Mouse (Mus musculus) liver (tissue): ENCODE data around the gene Sema4c.
"Not testable (repeated sequence)": the region's sequence is repeated elsewhere in the genome, so short reads cannot be mapped to it uniquely, and the experiment has no call there.

Experiments
- DNase-seq: peaks from one replicate; pipeline ENCODE4 v3.0.0-alpha.2; 2020; ENCODE audit warnings: mixed read lengths

The Sema4c gene

DNA sequence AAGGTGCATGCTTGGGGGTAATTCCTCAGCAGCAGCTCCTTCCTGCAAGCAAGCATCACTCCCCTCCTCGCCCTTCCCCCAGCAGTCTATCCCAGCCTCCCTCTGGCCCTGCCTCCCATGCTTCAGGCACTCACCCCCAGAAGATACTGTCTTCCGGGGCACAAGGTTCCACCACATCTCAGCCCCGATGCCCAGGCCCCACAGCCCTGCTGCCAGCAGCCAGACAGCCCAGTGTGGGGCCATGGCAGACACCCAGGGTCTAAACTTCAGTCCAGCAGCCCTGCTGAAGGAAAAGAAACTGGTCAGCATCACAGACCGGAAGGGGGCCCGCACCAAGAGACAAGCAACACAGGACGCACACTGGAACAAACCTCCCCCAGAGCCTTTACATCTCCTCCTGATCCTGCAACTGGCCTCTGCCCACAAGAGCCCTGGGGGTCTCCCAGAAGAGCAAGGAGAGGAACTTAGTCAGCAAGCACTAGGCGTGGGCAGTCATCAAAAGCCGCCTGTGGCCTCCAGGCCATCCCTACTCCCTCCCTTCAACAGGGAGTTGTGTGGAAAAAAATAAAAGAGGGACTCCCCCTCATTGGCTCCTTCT, 2.3 kb downstream of the Sema4c start:
- DNase-seq, result no peak

DNA sequence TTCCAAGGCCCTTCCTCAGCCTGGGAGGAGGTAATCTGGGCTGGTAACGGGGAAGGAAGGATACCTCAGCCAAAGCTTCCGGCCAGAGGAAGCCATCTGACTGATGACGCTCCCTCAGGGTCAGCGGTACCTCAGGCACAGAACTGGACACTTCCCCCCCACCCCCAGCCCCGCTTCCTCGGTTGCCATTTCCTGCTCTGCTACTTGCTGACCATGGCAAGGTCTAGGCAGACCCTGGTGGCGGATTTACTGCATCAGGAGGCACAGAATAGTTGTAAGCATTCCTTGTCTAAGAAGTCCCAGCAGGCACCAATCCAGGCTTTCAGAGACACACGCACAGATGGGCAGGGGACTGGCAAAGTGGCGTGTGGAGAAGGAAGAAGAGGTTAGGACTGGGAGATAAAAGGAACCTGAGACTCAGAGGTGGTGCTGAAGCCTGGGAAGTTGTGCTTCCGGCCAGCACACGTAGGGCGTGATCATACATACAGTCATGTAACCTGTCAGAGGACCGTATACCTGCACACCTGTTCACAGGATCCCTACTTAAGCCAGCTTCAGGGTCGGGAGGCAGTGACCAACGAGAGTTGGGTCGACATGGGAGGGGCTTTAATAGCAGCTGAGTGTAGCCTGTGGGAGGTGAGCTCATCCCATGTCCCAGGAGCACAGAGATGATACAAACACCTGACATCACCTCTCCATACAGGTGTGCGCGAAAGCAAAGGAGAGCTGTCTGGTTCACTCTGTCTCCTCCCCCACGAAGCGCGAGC, 3.3 kb downstream of the Sema4c start:
- peak; percentile 24 for DNase-seq

DNA sequence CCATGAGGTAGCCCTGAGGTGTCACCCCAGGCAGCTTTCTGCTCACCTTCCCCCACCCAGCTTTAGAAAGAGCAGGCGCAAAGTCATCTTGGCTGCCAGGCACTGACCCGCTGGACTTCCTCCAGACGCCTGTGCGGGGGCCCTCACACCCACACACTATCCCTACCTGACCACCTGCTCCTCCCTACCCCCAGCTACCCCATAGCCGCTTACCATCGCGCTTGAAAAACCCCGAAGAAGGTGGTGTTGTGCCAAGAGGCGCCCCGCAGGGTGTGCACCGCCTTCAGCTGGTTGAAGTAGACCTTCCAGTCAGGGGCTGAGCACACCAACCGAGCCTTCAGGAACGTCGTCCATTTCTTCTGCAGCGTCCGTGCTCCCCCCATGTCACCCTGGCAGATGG, 5.6 kb downstream of the Sema4c start:
- no peak for DNase-seq

DNA sequence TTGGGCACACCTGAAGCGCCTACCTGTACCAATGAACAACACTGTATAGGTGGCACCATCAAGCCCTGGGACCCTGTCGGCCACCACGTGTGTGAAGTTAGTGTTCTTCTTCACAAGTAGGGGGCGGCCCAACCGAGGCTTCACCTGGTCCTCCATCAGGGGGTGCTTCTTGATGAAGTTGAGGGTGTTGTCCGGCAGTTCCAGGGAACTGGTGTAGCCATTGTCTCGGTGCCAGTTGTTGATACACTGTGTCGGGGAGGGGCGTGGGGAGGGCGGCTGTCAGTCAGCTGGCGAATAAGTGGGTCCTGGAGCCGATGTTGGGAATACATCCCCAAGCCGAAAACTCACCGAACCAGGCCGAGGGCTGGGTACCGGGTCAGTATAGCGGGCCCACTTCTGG, 6.2 kb downstream of the Sema4c start:
- DNase-seq, result no peak

DNA sequence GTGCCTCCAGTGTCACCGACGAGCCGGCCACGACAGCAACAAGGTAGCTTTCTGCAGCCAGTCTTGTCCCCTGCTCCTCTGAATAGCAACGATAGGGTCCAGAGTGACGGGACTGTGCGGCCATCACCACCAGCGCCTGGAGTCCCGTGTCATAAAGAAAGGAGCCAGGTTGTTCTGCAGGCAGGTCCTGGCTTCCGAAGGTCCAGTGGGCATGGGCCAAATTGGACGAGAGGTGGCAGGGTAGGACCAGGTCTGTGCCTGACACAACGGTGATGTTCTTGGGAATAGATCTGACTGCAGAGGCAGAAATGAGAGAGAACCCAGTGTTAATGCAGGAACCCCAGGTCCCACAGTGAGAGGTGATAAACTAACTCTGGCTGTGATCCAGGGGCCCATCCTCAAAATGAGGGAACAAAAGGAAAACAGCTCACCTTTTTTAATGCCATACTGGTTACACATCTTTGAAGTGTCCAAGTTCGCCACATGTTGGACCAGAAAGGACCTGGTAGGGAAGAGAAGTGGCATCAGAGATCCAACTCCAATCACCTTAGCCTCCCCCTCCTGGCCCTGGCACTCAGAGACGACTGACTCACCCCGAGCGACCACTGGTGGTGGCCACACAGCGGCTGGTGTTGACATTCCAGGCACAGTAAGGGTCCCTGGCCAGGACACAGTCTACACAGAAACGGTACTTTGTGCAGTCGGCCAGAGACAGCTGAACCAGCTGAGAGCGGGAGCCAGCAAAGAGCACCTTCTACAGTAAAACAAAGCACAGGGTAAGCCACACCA, 7.9 kb downstream of the Sema4c start:
- no peak for DNase-seq

DNA sequence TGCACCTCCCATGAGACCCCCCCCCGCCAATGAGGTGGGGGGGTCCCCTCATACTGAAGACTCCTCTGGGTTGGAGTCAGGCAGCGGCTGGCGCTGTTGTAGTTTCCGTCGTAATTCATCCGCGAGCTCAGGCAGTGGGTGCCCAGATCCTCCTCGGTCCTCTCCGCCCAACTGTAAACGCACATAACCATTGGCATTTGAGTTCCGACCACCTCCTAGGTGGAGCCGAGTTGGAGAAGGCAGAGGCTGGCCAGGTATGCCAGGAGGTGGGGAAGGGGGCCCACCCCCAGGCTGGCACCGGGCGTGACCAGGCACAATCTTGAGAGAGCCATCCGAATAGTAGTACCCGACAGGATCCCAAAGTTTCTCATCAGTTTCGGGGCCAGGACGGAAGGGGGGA, 8.7 kb downstream of the Sema4c start:
- DNase-seq, result no peak

DNA sequence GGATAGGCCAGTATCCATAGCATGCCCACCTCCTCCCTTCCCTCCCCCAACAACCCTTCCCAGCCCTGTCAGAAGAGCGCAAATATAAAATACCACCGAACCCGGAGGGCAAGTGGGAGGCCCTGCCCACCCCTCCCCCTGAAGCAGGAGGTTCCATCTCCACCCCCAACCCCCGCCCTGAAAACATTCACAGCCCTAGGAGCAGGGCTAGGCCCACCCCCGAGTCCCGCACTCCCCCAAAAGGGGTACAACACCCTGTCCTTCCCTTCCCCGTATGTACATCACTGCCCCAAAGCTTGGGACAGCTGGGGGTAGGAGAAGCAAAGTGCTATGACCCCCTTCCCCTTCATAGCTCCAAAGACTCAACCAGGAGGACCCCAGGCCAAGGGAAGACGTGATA, 9.4 kb downstream of the Sema4c start:
- no peak for DNase-seq

DNA sequence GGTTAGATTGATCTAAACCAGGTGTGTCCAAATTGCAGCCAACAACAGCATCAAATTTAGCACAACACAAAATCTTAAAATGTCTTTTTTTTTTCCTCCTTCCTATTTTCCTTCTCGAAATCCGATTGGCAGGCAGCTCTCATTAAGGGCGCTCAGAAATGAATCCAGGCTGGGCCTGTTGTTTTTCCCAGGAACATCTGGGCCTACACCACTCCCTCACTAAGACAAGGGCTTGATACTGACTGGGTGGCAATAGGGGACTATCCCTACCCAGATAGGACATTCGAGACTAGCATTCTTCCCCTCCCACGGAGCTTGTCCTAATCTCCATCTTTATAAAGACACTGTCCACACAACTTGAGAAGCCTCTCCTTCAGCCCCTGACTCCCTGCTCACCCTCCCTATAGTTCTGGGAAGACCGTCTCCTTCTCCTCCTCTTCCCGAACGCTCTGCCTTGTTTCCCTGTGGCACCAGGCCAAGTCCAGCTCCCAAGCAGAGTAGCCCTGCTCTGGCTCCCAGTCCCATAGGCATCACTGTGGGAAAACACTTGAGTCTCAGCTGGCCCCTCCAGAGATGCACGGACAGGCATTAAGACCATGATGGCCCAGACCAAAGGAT, 10.1 kb downstream of the Sema4c start:
- no peak for DNase-seq

DNA sequence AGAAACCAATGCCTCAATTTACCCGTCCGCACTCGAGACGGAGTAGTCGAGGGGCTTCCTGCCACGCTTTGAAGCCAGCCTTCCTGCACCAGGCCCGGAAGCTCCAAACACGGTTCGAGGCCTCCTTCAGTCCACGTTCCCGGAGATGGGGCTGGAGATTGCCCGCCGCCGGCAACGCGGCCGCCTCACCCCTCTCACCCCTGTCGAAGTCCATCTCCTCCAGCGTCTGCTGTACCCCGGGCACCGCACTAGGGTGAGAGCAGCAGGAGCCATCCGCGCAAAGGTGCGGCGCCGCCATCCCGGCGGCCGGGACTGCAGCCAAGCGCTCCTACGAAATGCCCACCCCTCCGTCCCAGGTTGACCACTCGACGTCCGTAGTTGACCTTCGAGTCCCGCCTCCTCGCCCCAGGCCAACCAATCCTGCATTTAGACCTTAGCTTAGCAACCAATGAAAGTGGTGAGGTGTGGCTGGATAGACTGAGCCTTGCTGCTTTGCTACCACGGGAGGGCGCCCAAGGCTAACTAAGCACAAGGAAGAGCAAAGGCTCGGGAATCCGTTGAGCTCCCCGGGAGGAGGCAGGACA, 11.2 kb downstream of the Sema4c start, which contains the start of gene Ankrd39:
Ankrd39 (minus strand) TSS at position 558 of the 584 bp plus-strand sequence.
- DNase-seq, result peak; percentile 97

DNA sequence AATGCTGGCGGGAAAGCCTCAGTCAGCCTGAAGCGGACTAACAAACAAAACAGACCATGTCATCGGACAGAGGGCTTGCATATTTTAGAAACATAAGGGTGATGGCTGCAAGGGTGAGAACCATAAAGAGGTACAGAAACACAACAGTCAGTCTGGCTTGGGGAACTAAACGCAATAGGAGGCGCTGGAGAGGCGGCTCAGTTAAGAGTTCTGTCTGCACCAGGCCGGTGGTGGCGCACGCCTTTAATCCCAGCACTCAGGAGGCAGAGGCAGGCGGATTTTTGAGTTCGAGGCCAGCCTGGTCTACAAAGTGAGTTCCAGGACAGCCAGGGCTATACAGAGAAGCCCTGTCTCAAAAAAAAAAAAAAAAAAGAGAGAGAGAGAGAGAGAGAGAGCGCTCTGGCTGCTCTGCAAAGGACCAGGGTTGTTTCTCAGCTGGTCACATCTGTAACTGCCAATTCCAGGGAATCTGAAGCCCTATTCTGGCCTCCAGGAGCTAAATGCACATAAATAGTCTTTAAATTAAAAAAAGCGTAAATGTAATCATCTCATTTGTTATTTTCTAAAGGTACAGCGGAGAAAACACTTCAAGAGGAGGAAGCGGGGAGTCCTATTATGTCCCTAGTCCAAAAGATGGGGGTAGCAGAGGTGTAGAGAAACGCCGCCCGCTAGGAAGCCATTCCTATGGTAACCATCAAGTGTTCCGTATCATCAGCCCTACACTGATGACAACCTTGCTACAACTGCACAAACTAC, 12.1 kb downstream of the Sema4c start:
- no peak for DNase-seq

DNA sequence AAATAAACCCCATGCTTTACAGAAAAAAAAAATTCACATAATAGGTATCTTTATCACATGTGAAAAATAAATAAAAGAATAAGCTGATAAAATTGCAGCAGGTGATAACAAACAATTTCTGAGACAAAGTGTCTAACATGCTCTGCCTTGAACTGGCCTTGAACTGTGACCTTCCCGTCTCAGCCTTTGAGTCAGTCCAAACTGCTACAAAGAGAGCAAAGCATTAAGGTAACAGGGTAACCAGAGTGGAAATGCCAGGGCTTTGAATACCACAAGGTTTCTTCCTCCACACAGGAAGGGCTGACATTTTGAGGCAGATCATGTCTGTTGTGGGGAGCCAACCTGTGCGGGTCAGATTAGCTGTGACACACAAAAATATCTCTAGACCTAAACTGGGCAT, 12.8 kb downstream of the Sema4c start:
- no peak for DNase-seq

DNA sequence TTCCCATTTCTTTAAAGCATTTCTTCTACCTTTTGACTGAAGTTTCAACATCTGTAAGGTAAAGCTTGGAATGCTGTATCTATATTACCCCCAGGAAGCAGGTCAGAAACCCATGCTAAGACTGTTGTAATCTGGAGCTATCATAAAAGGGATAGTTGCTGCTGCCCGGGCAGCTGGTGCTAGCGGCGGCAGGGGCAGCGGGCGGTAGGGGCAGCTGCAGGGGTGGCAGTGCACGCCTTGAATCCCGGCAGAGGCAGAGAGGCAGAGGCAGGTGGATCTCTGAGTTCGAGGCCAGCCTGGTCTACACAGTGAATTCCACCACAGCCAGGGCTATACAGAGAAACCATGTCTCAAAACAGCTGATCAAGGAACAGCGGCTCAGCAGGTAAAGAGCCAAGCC, 15.2 kb downstream of the Sema4c start:
- DNase-seq, result no peak

DNA sequence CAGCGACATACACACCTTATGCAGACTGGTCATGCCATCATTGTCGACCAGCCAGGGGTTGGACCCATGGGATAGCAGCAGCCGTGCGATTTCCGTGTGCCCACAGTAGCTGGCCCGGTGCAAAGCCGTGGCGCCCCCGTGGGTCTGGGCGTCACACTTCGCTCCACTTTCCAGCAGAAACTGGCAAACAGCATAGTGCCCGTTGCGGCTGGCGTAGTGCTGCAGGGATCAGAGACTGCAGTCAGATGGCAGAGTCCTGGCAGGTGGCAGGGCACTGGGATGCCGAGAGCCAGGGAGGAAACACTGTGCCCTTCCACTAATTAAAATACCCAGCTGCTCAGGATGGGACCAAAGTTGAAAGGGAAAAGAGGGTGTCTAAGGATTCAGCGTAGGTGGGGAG, 16.3 kb downstream of the Sema4c start:
- DNase-seq, result no peak

DNA sequence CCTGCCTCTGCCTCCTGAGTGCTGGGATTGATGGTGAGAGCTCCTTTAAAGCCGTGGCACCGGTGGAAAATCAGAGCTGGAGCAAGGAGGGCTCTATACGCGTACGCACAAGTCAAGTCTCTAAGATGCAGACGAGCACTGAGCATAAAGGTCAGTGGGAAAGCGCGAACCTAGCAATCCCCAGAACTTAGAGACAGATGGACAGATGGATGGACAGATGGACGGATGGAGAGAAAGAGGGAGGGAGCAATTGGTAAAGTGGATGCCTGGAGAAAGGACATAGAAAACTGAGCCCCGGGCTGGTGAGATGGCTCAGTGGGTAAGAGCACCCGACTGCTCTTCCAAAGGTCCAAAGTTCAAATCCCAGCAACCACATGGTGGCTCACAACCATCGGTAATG, 17.3 kb downstream of the Sema4c start:
- DNase-seq, result no peak

DNA sequence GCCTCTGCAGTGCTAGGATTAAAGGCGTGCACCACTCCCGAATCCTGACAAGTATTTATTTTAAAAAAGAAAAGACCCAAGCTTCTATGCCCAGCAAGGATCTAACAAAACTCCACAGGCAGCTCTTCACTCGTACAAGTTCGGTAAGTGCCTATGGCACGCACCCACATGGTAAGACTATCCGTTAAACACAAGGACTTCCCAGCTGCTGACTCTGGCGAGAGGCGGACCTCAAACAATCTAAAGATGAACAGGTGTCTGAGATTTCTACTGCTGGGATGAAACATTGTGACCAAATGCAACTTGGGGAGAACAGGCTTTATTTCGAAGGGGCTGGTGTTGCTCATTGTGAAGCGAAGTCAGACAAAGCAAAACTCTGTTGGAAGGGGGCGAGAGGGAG, 18.0 kb downstream of the Sema4c start:
- DNase-seq, result no peak

DNA sequence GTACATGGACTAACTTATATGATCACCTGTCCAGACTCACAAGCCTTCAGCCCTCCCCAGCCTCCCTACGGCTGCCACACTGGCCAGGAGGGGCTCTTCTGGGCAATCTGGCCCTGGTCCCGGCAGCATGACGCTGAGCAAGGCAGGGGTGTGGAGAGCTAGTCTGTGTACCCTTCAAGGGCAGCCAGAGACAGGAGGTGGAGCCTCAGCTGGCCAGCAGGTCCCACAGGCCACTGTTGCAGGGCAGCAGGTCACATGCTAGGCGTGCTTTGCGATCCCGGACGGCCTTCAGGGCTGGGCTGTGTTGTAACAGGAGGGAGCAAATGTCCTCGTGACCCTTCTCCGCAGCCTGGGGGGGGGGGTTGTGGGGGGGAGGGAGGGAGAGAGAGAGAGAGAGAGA, 19.0 kb downstream of the Sema4c start, which contains the start of gene Gm42417:
Gm42417 (minus strand) TSS at position 244 of the 400 bp plus-strand sequence.
- DNase-seq, result peak; percentile 67

DNA sequence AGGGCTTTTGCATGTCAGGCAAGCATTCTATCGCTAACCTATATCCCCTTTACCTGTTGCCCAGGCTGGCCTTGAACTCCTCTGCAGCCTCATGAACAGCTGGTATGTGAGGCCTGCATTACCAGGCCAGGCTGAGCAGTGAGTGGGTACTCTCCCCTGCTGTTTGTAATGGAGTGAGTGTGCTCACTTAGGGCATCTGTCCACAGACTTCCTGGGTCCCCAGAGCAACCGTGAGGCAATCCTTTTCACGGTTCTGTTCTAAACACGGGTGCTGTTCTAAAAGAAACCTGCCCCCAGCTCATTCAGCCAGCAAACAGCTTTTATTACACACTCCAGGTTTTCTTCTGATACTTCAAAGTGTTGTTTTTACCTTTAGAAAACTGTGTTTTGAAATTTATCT, 19.4 kb downstream of the Sema4c start:
- no peak for DNase-seq

DNA sequence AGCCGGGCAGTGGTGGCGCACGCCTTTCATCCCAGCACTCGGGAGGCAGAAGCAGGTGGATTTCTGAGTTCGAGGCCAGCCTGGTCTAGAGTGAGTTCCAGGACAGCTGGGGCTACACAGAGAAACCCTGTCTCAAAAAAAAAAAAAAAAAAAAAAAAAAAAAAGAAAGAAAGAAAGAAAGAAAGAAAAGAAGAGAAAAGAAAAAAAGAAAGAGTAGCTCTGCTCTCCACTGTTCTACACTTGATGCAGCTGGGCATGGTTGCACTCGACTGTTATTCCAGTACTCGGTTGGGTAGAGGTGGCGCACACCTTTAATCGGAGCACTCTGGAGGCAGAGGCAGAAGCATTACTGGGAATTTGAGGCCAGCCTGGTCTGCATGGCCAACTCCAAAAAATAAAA, 21.4 kb downstream of the Sema4c start, which contains the start of gene Ankrd23:
Ankrd23 (minus strand) TSS at position 101 of the 400 bp plus-strand sequence.
- not testable (repeated sequence) for DNase-seq

DNA sequence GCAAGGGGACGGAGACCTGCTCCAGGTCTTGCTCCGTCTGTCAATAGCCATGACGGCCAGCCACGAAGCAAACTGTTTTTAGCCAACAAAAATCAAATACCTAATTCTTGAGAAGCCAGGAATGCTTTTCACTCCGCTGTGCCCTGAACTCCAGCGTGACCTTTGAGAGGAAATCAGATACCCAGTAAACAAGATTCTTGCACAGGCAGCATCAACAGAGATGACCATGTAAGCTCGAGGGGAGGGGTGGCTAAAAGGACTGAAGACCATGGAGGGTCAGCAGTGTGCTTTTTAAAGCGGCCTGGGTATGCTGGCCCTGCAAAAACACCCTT, 21.8 kb downstream of the Sema4c start:
- DNase-seq, result no peak

DNA sequence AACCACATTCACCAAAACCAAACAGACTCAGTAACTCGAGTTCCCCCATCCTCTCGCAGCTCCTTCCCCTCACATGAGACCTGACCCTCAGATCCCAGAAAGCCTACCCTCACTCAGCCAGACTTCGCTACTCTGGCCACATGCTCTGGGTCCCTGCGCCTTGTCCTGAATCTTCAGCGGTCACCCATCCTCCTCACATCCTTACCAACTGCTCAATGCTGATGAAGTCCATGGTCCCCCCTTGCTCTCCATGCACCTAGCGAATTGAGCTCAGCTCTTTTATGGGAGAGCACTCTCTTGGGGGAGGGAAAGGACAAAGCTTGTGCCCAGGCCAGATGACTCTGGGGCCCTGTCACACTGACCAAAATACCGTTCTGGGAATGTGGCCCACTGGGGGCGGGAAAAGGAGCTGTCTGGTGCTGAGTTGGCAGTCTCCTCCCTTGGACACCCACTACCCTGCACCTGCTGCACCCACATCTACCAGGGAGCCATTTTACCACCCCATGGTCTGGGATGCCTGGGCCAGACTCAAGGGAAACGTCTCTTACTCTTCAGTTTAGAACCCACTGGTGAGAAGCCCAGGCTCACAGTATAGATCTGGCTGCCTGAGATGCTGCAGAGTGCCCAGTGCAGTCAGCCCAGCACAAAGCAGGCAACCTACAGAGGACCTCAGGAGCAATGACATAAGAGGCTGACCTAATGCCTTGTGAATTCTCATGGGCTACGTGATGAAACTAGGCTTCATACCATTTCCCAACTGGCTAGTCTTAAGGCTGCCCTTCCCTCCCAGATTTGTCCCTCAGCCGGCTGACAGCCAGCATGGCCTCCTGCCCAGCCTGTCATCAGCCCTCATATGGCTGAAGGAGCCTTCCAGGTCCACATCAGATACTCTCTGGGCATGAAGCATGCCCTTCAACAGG, 22.4 kb downstream of the Sema4c start:
- no peak for DNase-seq

DNA sequence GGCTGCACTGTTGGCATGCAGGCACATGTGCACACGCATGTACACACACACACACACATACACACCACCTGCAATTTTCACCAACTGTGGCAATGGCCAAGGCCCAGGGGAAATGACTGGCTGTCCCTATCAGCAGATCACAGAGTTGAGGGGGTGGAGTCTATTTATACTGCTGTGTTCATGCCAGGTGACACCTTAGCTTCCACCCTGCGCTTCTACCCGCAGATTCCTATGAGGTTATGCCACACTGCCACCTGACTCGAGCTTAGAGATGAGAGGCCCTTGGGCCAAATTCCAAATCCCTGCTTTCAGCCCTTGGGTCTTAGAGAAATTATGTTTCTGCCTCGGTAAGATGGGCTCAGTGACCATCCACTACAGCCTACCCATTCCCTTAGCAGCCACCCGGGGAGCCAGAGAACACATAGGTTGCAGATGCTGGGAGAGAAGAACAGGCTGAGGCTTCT, 23.5 kb downstream of the Sema4c start:
- DNase-seq, result no peak
